Mouse (Mus musculus) adrenal gland, postnatal 25 days (tissue): ENCODE measurements around the gene Lcn2. TPM values are rescaled to one million over a fixed set of nuclear protein-coding genes. Genes with fewer than 3 reads are reported as not detected.
"Not testable (repeated sequence)": the region's sequence is repeated elsewhere in the genome, so short reads cannot be mapped to it uniquely, and the experiment has no call there.

Source experiments
- DNase-seq: peaks from one replicate; pipeline ENCODE4 v3.0.0; 2021; ENCODE audit warnings: mixed read lengths
- total RNA-seq: library from RNA; stranded (reverse); gene quantifications from 2 replicates; pipeline ENCODE4 v1.2.3, GENCODE M21; 2021

Lcn2 gene
- total RNA-seq, 1 experiment from 2014 or later, result 1.5 TPM

- DNase-seq, result no peak
These were observed 20.7 kb downstream of the Lcn2 start for GRCm38 (mm10) chr2:32367315-32367714.

- DNase-seq, result no peak
These were observed 23.9 kb downstream of the Lcn2 start for GRCm38 (mm10) chr2:32364121-32364520.

GRCm38 (mm10) chr2:32363376-32364106 is 24.5 kb downstream of the Lcn2 start:
- no peak for DNase-seq

- peak; percentile 93 for DNase-seq
These were observed 25.2 kb downstream of the Lcn2 start for GRCm38 (mm10) chr2:32362817-32363340.

- DNase-seq, result not testable (repeated sequence)
These were observed 25.8 kb downstream of the Lcn2 start for GRCm38 (mm10) chr2:32362274-32362673.

GRCm38 (mm10) chr2:32361437-32361836 is 26.6 kb downstream of the Lcn2 start:
- peak; percentile 71 for DNase-seq

GRCm38 (mm10) chr2:32360741-32361140 is 27.3 kb downstream of the Lcn2 start:
- DNase-seq, result peak; percentile 75

GRCm38 (mm10) chr2:32358381-32358780 is 29.7 kb downstream of the Lcn2 start:
- DNase-seq, result no peak

GRCm38 (mm10) chr2:32357710-32358109 is 30.3 kb downstream of the Lcn2 start:
- no peak for DNase-seq

GRCm38 (mm10) chr2:32356216-32356615 is 31.8 kb downstream of the Lcn2 start:
- no peak for DNase-seq

GRCm38 (mm10) chr2:32354336-32354895 is 33.6 kb downstream of the Lcn2 start:
- DNase-seq, result no peak

- no peak for DNase-seq
These were observed 34.2 kb downstream of the Lcn2 start for GRCm38 (mm10) chr2:32353836-32354235.

GRCm38 (mm10) chr2:32353007-32353542 is 35.0 kb downstream of the Lcn2 start, which contains the start of gene Dnm1:
Dnm1 (minus strand) TSS chr2:32353338.
- DNase-seq, result peak; percentile 91

GRCm38 (mm10) chr2:32352151-32353006 is 35.7 kb downstream of the Lcn2 start, which contains the start of gene Ciz1:
Ciz1 (plus strand) TSS chr2:32352327.
- DNase-seq, result peak; percentile 42

- DNase-seq, result no peak
These were observed 36.5 kb downstream of the Lcn2 start for GRCm38 (mm10) chr2:32351471-32351961.

GRCm38 (mm10) chr2:32350471-32351051 is 37.5 kb downstream of the Lcn2 start:
- DNase-seq, result no peak

- DNase-seq, result no peak
These were observed 38.3 kb downstream of the Lcn2 start for GRCm38 (mm10) chr2:32349625-32350255.

GRCm38 (mm10) chr2:32348311-32348710 is 39.7 kb downstream of the Lcn2 start:
- DNase-seq, result no peak

- no peak for DNase-seq
These were observed 41.0 kb downstream of the Lcn2 start for GRCm38 (mm10) chr2:32347019-32347418.

GRCm38 (mm10) chr2:32344598-32345321 is 43.3 kb downstream of the Lcn2 start:
- DNase-seq, result no peak

GRCm38 (mm10) chr2:32344056-32344455 is 44.0 kb downstream of the Lcn2 start:
- DNase-seq, result no peak
